Mouse (Mus musculus) embryonic facial prominence, embryonic 12.5 days (tissue): ENCODE data around the gene Mgll. TPM values are rescaled to one million over a fixed set of nuclear protein-coding genes. Genes with fewer than 3 reads are reported as not detected.
A peak's percentile ranks its signal among the peaks of the same experiment; 100 is the strongest.

Source experiments
- ATAC-seq: fragments of 200-750 bp; cut with Nextera tagmentation; 2 replicates; pipeline ENCODE4 v1.8.0; 2017; ENCODE audit not compliant: insufficient number of reproducible peaks, insufficient read depth, low FRiP score, low TSS enrichment
- H3K27ac ChIP-seq: fragments of 300-500 bp; sonication (generic); 2 replicates; pipeline ENCODE4 v1.5.1; 2016; ENCODE audit warnings: mild to moderate bottlenecking
- H3K27me3 ChIP-seq: fragments of 300-500 bp; sonication (generic); 2 replicates; pipeline ENCODE4 v1.6.1; 2016; ENCODE audit warnings: mild to moderate bottlenecking, moderate library complexity
- H3K36me3 ChIP-seq: fragments of 300-500 bp; sonication (generic); 2 replicates; pipeline ENCODE4 v1.6.1; 2016; ENCODE audit warnings: mild to moderate bottlenecking
- H3K4me1 ChIP-seq: fragments of 300-500 bp; sonication (generic); 2 replicates; pipeline ENCODE4 v1.6.1; 2016
- H3K4me2 ChIP-seq: fragments of 300-500 bp; sonication (generic); replicated peaks from 2 replicates; pipeline ENCODE4 v1.6.1; 2016; ENCODE audit warnings: mild to moderate bottlenecking, moderate library complexity
- H3K4me3 ChIP-seq: fragments of 300-500 bp; sonication (generic); 2 replicates; pipeline ENCODE4 v1.5.1; 2016; ENCODE audit warnings: mild to moderate bottlenecking
- H3K9ac ChIP-seq: fragments of 300-500 bp; sonication (generic); 2 replicates; pipeline ENCODE4 v1.6.1; 2016; ENCODE audit warnings: mild to moderate bottlenecking, moderate library complexity
- H3K9me3 ChIP-seq: fragments of 300-500 bp; sonication (generic); 2 replicates; pipeline ENCODE4 v1.6.1; 2016; ENCODE audit warnings: mild to moderate bottlenecking, moderate library complexity
- whole genome bisulfite sequencing: fragments of 180-500 bp; shearing (Covaris S2); methylation state at CpG from one replicate; pipeline ENCODE4 v1.1.7; 2016; 5-methylcytosine and 5-hydroxymethylcytosine counted together
- polyA plus RNA-seq: library from polyadenylated mRNA; unstranded; fragments of >200 nt; fragmentation: Nextera tagmentation; extraction: Ambion mirVana; gene quantifications from 2 replicates; pipeline ENCODE4 v1.2.1, GENCODE M21; 2016

The Mgll gene
- polyA plus RNA-seq, 1 experiment from 2014 or later: 8.0 TPM

- no peak overlapping the region for H3K9ac ChIP-seq
- H3K4me3 ChIP-seq: no peak overlapping the region
- 50% methylated on average over 14 of the region's 14 CpGs for WGBS
- ATAC-seq: no peak
- no peaks in the 10 kb centered on the region for H3K36me3 ChIP-seq
- H3K4me2 ChIP-seq: no peak overlapping the region
- no peak overlapping the region for H3K27ac ChIP-seq
- H3K9me3 ChIP-seq: no peaks in the 10 kb centered on the region
- no peaks in the 10 kb centered on the region for H3K27me3 ChIP-seq
- H3K4me1 ChIP-seq: peaks cover 5% of the 10 kb centered on the region
These were observed 70.4 kb downstream of the Mgll start for GRCm38 (mm10) chr6:88794561-88794971.

- Histone ChIP-seq H3K9me3 (no peaks in the 10 kb centered on the region), H3K27ac (no peak overlapping the region), H3K4me3 (no peak overlapping the region), H3K27me3 (no peaks in the 10 kb centered on the region; the same call in 1 of the 2 replicates), H3K4me1 (peaks cover 12% of the 10 kb centered on the region; the same call in 1 of the 2 replicates), H3K36me3 (no peaks in the 10 kb centered on the region), H3K9ac (no peak overlapping the region), H3K4me2 (no peak overlapping the region)
- no peak for ATAC-seq
- 78% methylated on average over 7 of the region's 7 CpGs for WGBS
These were observed 76.0 kb downstream of the Mgll start for GRCm38 (mm10) chr6:88800191-88800590.

- no peaks in the 10 kb centered on the region for H3K36me3 ChIP-seq
- no peak overlapping the region for H3K4me3 ChIP-seq
- no peak overlapping the region for H3K4me2 ChIP-seq
- H3K27ac ChIP-seq: 0 out of 2 replicates have a peak overlapping the region, but pooled peaks have one; percentile 17
- ATAC-seq: no peak; the same call in 1 of the 2 replicates
- no peak overlapping the region for H3K9ac ChIP-seq
- 34% methylated on average over 3 of the region's 3 CpGs for WGBS
- no peaks in the 10 kb centered on the region for H3K9me3 ChIP-seq
- peaks cover 12% of the 10 kb centered on the region; the same call in 1 of the 2 replicates for H3K4me1 ChIP-seq
- H3K27me3 ChIP-seq: no peaks in the 10 kb centered on the region; the same call in 1 of the 2 replicates
These were observed 76.5 kb downstream of the Mgll start for GRCm38 (mm10) chr6:88800735-88801134.

DNA sequence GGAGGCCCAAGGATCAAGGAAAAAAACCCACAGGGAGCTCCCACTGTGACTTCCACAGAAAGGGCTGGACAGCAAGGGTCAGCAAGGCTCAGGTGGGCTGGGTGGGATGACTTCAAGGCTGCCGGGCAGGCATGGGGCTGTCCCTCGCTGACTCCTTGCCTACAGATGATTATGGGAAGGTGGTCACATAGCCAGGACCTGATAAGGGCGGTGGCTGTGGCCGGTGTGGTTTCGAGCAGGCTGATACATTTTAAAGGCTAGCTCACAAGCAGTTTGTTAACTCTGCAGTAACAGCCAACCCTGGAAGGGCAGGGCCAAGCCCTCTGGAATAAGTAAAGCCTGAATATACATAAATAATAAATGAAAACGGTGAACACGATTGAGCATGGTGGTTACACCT is 78.8 kb downstream of the Mgll start:
- Histone ChIP-seq H3K27ac (no peak overlapping the region), H3K9ac (no peak overlapping the region), H3K4me2 (no peak overlapping the region), H3K27me3 (no peaks in the 10 kb centered on the region; the same call in 1 of the 2 replicates), H3K4me3 (no peak overlapping the region), H3K9me3 (no peaks in the 10 kb centered on the region), H3K36me3 (no peaks in the 10 kb centered on the region), H3K4me1 (peaks cover 12% of the 10 kb centered on the region; the same call in 1 of the 2 replicates)
- no peak for ATAC-seq
- WGBS: 81% methylated on average over 7 of the region's 7 CpGs

DNA sequence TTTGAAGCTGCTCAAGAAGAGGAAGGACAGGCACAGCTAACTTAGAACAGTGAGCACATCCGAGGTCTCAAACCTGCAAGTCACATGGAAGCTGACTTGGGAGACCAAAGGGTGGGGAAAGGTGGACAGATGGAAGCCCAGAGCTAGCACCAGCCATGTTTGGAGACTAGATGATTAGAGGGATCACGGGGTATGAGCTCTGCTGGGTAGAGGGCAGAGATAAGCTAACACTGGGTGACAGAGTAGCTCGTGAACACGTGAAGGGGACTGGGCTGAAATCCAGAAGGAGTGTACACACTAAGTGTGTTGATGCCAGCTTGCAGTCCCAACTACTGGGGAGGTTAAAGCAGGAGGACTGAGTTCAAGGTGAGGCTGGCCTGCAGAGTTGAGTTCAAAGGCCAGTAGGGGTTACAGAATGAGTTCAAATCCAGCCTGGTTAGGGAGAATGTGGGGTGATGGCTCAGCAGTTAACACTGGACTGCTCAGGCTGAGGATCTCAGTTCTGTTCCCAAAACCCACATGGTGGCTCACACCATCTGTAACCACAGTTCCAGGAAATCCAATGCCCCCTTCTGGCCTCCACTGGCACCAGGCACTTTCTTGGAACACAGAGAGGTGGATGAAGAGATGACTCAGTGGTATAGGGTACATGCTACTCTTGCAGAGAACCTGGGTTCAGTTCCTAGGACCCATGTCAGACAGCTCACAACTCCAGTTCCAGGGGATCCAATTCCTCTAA is 79.9 kb downstream of the Mgll start:
- Histone ChIP-seq H3K9ac (no peak overlapping the region), H3K27me3 (no peaks in the 10 kb centered on the region; the same call in 1 of the 2 replicates), H3K4me3 (no peak overlapping the region), H3K27ac (no peak overlapping the region), H3K36me3 (no peaks in the 10 kb centered on the region), H3K9me3 (no peaks in the 10 kb centered on the region), H3K4me1 (peaks cover 12% of the 10 kb centered on the region; the same call in 1 of the 2 replicates), H3K4me2 (no peak overlapping the region)
- no peak for ATAC-seq
- 80% methylated on average over 4 of the region's 4 CpGs for WGBS

DNA sequence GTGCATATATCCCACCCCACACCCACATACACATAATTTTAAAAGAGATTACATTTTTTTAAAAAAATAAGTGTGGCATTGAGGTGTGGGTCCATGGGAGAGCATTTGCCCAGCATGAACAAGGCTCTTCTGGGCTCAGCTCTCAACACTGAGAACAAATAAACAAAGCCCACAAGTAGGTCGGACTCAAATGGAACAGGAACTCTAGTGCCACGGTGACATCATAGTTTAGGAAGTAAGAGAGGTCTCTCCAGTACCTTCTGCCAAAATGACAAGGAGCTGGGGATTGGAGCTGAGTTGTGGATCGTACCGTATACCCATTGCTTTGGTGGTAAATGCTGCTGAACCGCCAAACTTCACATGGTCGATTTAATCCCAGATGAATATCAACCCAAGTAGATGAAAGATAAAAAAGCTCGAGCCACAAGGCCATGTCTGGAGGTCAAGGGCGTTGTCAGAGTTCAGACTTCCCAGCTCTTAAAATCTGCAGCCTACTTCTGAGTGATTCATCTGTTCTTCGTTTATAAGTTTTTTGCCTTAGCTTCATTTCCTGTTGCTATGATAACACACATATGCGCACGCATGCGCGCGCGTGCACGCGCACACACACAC is 80.9 kb downstream of the Mgll start:
- ATAC-seq: no peak
- H3K9ac ChIP-seq: no peak overlapping the region
- H3K27me3 ChIP-seq: no peaks in the 10 kb centered on the region; the same call in 1 of the 2 replicates
- H3K27ac ChIP-seq: no peak overlapping the region
- H3K4me1 ChIP-seq: peaks cover 16% of the 10 kb centered on the region; the same call in 1 of the 2 replicates
- 83% methylated on average over 17 of the region's 17 CpGs for WGBS
- no peak overlapping the region for H3K4me2 ChIP-seq
- no peak overlapping the region for H3K4me3 ChIP-seq
- no peaks in the 10 kb centered on the region for H3K36me3 ChIP-seq
- no peaks in the 10 kb centered on the region for H3K9me3 ChIP-seq

GRCm38 (mm10) chr6:88809091-88810037 is 85.2 kb downstream of the Mgll start:
- WGBS: 63% methylated on average over 23 of the region's 23 CpGs
- Histone ChIP-seq H3K9me3 (no peaks in the 10 kb centered on the region), H3K9ac (no peak overlapping the region), H3K4me2 (no peak overlapping the region), H3K4me1 (peaks cover 23% of the 10 kb centered on the region; the same call in 1 of the 2 replicates), H3K4me3 (no peak overlapping the region), H3K36me3 (no peaks in the 10 kb centered on the region), H3K27ac (no peak overlapping the region), H3K27me3 (0 out of 2 replicates have a peak, but pooled peaks cover 4% of the 10 kb centered on the region)
- ATAC-seq: 0 out of 2 replicates have a peak, but pooled peaks have one; percentile 13

GRCm38 (mm10) chr6:88810291-88810690 is 86.1 kb downstream of the Mgll start:
- 48% methylated on average over 3 of the region's 3 CpGs for WGBS
- Histone ChIP-seq H3K9me3 (no peaks in the 10 kb centered on the region), H3K36me3 (no peaks in the 10 kb centered on the region), H3K27ac (no peak overlapping the region), H3K9ac (no peak overlapping the region), H3K4me2 (no peak overlapping the region), H3K4me3 (no peak overlapping the region), H3K4me1 (peaks cover 23% of the 10 kb centered on the region; the same call in 1 of the 2 replicates), H3K27me3 (0 out of 2 replicates have a peak, but pooled peaks cover 4% of the 10 kb centered on the region)
- ATAC-seq: 0 out of 2 replicates have a peak, but pooled peaks have one; percentile 23

DNA sequence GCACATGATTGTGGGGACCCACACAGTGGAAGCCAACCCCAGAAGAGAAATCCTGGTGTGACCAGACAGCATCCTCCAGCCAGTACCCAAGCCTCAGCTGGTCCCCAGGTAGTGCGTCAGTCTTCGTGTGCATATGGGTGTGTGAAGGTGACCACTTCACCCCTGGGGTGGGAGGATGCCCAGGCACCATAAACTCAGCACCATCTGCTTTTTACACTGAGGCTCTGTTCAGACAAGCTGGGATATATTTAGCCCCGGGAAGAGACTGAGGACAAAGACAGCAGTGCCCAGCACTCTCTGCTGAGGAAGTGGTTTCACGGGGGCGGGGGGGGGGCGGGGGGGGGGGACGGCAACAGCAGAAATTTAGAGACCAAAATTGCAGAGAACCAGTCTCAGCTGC is 87.2 kb downstream of the Mgll start:
- no peak overlapping the region for H3K4me3 ChIP-seq

GRCm38 (mm10) chr6:88811880-88812400 is 87.7 kb downstream of the Mgll start:
- ATAC-seq: no peak
- 47% methylated on average over 7 of the region's 7 CpGs for WGBS
- Histone ChIP-seq H3K27ac (no peak overlapping the region), H3K27me3 (0 out of 2 replicates have a peak, but pooled peaks cover 4% of the 10 kb centered on the region), H3K4me3 (no peak overlapping the region), H3K4me1 (peaks cover 23% of the 10 kb centered on the region; the same call in 1 of the 2 replicates), H3K9me3 (no peaks in the 10 kb centered on the region), H3K36me3 (no peaks in the 10 kb centered on the region), H3K4me2 (no peak overlapping the region), H3K9ac (no peak overlapping the region)

More for the DNA sequence above, 87.2 kb downstream of the Mgll start:
- no peak overlapping the region for H3K27ac ChIP-seq
- no peak for ATAC-seq
- no peak overlapping the region for H3K4me2 ChIP-seq
- H3K9ac ChIP-seq: no peak overlapping the region
- no peaks in the 10 kb centered on the region for H3K36me3 ChIP-seq
- 47% methylated on average over 6 of the region's 7 CpGs for WGBS
- H3K9me3 ChIP-seq: no peaks in the 10 kb centered on the region
- H3K4me1 ChIP-seq: peaks cover 23% of the 10 kb centered on the region; the same call in 1 of the 2 replicates
- H3K27me3 ChIP-seq: 0 out of 2 replicates have a peak, but pooled peaks cover 4% of the 10 kb centered on the region

- Histone ChIP-seq H3K27ac (no peak overlapping the region), H3K4me2 (no peak overlapping the region), H3K9ac (no peak overlapping the region), H3K4me3 (no peak overlapping the region), H3K36me3 (no peaks in the 10 kb centered on the region), H3K27me3 (0 out of 2 replicates have a peak, but pooled peaks cover 4% of the 10 kb centered on the region), H3K9me3 (no peaks in the 10 kb centered on the region), H3K4me1 (peaks cover 23% of the 10 kb centered on the region; the same call in 1 of the 2 replicates)
- WGBS: 60% methylated on average over 3 of the region's 3 CpGs
- ATAC-seq: no peak
These were observed 88.7 kb downstream of the Mgll start for GRCm38 (mm10) chr6:88812886-88813285.
